Mouse (Mus musculus) myocyte (in vitro differentiated cells): Measurements from ENCODE around the gene Kcnn3.

Source experiments
- CEBPB ChIP-seq: IDR thresholded peaks from 2 replicates; pipeline ENCODE4 v1.6.1; 2011; ENCODE audit warnings: mild to moderate bottlenecking, moderate library complexity; ENCODE audit not compliant: poor library complexity, insufficient read depth, severe bottlenecking
- E2F4 ChIP-seq: IDR thresholded peaks from one replicate; pipeline ENCODE4 v1.6.1; 2011; ENCODE audit warnings: mild to moderate bottlenecking, control low read depth, moderate library complexity; ENCODE audit not compliant: insufficient read depth
- MAX ChIP-seq: IDR thresholded peaks from one replicate; pipeline ENCODE4 v1.6.1; 2011; ENCODE audit warnings: low read depth, mild to moderate bottlenecking, control low read depth
- POLR2A ChIP-seq: IDR thresholded peaks from one replicate; pipeline ENCODE4 v1.6.1; 2011; ENCODE audit warnings: low read depth, mild to moderate bottlenecking, control low read depth, moderate library complexity; ENCODE audit not compliant: insufficient read length

DNA sequence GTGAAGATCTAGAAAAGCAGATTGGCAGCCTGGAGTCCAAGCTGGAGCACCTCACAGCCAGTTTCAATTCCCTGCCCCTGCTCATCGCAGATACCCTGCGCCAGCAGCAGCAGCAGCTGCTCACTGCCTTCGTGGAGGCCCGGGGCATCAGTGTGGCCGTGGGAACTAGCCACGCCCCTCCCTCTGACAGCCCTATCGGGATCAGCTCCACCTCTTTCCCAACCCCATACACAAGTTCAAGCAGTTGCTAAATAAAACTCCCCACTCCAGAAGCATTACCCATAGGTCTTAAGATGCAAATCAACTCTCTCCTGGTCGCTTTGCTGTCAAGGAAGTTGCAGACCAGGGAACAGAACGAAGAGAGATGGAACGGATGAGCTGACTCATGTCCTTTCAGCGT is 147.2 kb downstream of the Kcnn3 start:
- TF ChIP-seq POLR2A (peak; percentile 33), MAX (no peak), CEBPB (no peak), E2F4 (no peak)
